In genomic region chr2:32288371-32288931, GRCm38 (mm10) we compare ENCODE assay signal across 8 mouse cellular contexts. TPM values are rescaled to one million over a fixed set of nuclear protein-coding genes. Genes with fewer than 3 reads are reported as not detected.
DNase-seq lines count a peak whose midpoint lies in the region; ATAC-seq lines count a peak whose summit lies in the region.

No protein-coding gene starts in this region.

- peak overlapping the region; percentile 90 for H3K4me2 ChIP-seq in midbrain, embryonic 12.5 days (replicated peaks)

- peak overlapping the region; percentile 89 for H3K9ac ChIP-seq in midbrain, embryonic 12.5 days (replicated peaks)

- under 1% methylated on average over 28 of the region's 29 CpGs for WGBS in large intestine, adult 2 months
- 3% methylated on average over 29 of the region's 29 CpGs for WGBS in midbrain, embryonic 12.5 days

- peak overlapping the region; percentile 54 for H3K27ac ChIP-seq in midbrain, embryonic 12.5 days (replicated peaks)

- H3K36me3 ChIP-seq in erythroblast, embryonic 14.5 days (ENCODE audit: control insufficient read depth) = peaks cover 46% of the 10 kb centered on the region
- peaks cover 36% of the 10 kb centered on the region for H3K36me3 ChIP-seq in midbrain, embryonic 12.5 days

- ATAC-seq in midbrain, embryonic 12.5 days (ENCODE audit: low FRiP score, low read depth) = peak; percentile 73

- H3K4me1 ChIP-seq in erythroblast, embryonic 14.5 days (ENCODE audit: control insufficient read depth) = peaks cover 30% of the 10 kb centered on the region
- H3K4me1 ChIP-seq in midbrain, embryonic 12.5 days = peaks cover 20% of the 10 kb centered on the region

- peak overlapping the region; percentile 83 for H3K4me3 ChIP-seq in erythroblast, embryonic 14.5 days (replicated peaks)
- H3K4me3 ChIP-seq in midbrain, embryonic 12.5 days = peak overlapping the region; percentile 86

- peak; percentile 53 for DNase-seq in cerebellum, adult 11 months
- DNase-seq in cerebellum, adult 8-10 months = no peak
- DNase-seq in 416B (ENCODE audit: low read depth) = peak; percentile 59
- peak; percentile 28 for DNase-seq in large intestine, adult 2 months (ENCODE audit: low read depth, low spot score)
- no peak for DNase-seq in frontal cortex, postnatal 10 days (ENCODE audit: low spot score in 2 of 2)
- no peak for DNase-seq in urinary bladder, adult 2 months (ENCODE audit: low spot score)

- no peaks in the 10 kb centered on the region for H3K27me3 ChIP-seq in erythroblast, embryonic 14.5 days (ENCODE audit: control insufficient read depth)
- no peaks in the 10 kb centered on the region for H3K27me3 ChIP-seq in midbrain, embryonic 12.5 days

- 0 out of 2 replicates have a peak, but pooled peaks cover 2% of the 10 kb centered on the region for H3K9me3 ChIP-seq in erythroblast, embryonic 14.5 days (ENCODE audit: control insufficient read depth, low read length)
- no peaks in the 10 kb centered on the region for H3K9me3 ChIP-seq in midbrain, embryonic 12.5 days

RNA-seq across cellular contexts. Expression of gene Swi5, which starts 0.6 kb away (rescaled TPM):
- polyA plus RNA-seq in erythroblast, embryonic 14.5 days (2012) = 21.0 and 41.0 TPM in 2 replicates
- 155 and 159 TPM in 2 replicates for polyA plus RNA-seq in large intestine, adult 2 months (2012; rRNA removed)
- polyA plus RNA-seq in midbrain, embryonic 12.5 days (2016; fragmentation: Nextera tagmentation; extraction: Ambion mirVana) = 368 and 371 TPM in 2 replicates
- polyA plus RNA-seq in urinary bladder, adult 2 months (2012; rRNA removed) = 248 TPM in 2 replicates

RNA-seq across cellular contexts. Expression of gene Golga2, which starts 1.3 kb away (rescaled TPM):
- 4.1 and 4.4 TPM in 2 replicates for polyA plus RNA-seq in erythroblast, embryonic 14.5 days (2012)
- polyA plus RNA-seq in large intestine, adult 2 months (2012; rRNA removed) = 26.0 and 30.7 TPM in 2 replicates
- 28.0 and 28.2 TPM in 2 replicates for polyA plus RNA-seq in midbrain, embryonic 12.5 days (2016; fragmentation: Nextera tagmentation; extraction: Ambion mirVana)
- polyA plus RNA-seq in urinary bladder, adult 2 months (2012; rRNA removed) = 50.8 and 55.4 TPM in 2 replicates

RNA-seq across cellular contexts. Expression of gene Uck1, which starts 28.5 kb away (rescaled TPM):
- 2.1 and 2.6 TPM in 2 replicates for polyA plus RNA-seq in erythroblast, embryonic 14.5 days (2012)
- polyA plus RNA-seq in large intestine, adult 2 months (2012; rRNA removed) = 56.3 and 76.8 TPM in 2 replicates
- 74.4 and 79.6 TPM in 2 replicates for polyA plus RNA-seq in midbrain, embryonic 12.5 days (2016; fragmentation: Nextera tagmentation; extraction: Ambion mirVana)
- 54.3 and 70.5 TPM in 2 replicates for polyA plus RNA-seq in urinary bladder, adult 2 months (2012; rRNA removed)

RNA-seq across cellular contexts. Expression of gene Pomt1, which starts 52.1 kb away (rescaled TPM):
- 0.79 and 1.2 TPM in 2 replicates for polyA plus RNA-seq in erythroblast, embryonic 14.5 days (2012)
- polyA plus RNA-seq in large intestine, adult 2 months (2012; rRNA removed) = 18.8 and 27.7 TPM in 2 replicates
- 28.5 and 31.4 TPM in 2 replicates for polyA plus RNA-seq in midbrain, embryonic 12.5 days (2016; fragmentation: Nextera tagmentation; extraction: Ambion mirVana)
- 14.8 and 16.3 TPM in 2 replicates for polyA plus RNA-seq in urinary bladder, adult 2 months (2012; rRNA removed)

Comparison
In these comparisons a context has a peak if more than half of its experiments do, and no peak if none do; other contexts are left out.
1. DNase-seq: peak in cerebellum, adult 11 months (single experiment), 416B (single experiment) and large intestine, adult 2 months (single experiment); none in cerebellum, adult 8-10 months (single experiment), frontal cortex, postnatal 10 days (0 of 2) and urinary bladder, adult 2 months (single experiment).
2. RNA of gene Uck1, which starts 28.5 kb away (polyA plus RNA-seq): 74.4 to 79.6 TPM in midbrain, embryonic 12.5 days, 54.3 to 70.5 TPM in urinary bladder, adult 2 months and 56.3 to 76.8 TPM in large intestine, adult 2 months; 2.1 to 2.6 TPM in erythroblast, embryonic 14.5 days; every median in the first group is over 10 times any median in the second.